Mouse (Mus musculus): ENCODE measurements around the gene Dctn1.

Dctn1 gene

DNA sequence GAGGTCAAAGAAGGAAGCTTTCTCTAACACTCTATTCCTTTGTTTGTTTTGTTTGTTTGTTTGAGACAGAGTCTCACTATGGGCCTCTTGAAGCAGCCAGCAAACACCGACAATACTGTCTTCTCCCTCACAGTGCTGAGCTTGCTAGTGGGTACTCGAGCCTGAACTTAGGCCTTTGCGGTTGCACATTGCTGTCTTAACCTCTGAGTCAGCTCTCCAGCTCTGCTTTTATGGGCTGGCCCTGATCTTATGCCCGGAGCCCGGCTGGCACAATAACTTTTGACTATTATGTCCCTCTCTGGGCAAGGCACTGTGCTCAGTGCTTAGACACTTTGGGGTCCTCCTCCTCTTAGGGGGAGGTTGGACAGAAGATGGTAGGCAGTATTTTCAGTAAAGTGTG is 4.2 kb downstream of the Dctn1 start:
- DNase-seq (ENCODE audit: low spot score), result no peak

DNA sequence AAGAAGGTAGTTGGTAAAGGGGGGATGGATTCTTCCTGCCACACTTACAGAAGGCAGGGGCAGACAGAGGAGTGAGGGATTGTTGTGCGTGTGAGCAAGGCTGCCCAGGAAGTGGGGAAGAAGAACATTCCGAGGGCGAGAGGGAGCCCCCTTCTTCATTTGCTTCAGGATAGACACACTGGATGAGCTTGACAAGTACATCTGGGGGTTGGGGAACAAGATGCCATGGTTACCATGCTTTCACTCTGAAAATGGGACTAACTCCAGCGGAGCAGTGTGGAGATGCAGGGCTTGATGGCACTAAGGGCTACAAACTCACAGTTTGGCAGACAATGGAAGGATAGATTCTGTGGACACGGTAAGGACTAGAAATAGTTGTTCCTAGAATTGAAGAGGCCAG is 5.3 kb downstream of the Dctn1 start:
- no peak for DNase-seq (ENCODE audit: low spot score)

DNA sequence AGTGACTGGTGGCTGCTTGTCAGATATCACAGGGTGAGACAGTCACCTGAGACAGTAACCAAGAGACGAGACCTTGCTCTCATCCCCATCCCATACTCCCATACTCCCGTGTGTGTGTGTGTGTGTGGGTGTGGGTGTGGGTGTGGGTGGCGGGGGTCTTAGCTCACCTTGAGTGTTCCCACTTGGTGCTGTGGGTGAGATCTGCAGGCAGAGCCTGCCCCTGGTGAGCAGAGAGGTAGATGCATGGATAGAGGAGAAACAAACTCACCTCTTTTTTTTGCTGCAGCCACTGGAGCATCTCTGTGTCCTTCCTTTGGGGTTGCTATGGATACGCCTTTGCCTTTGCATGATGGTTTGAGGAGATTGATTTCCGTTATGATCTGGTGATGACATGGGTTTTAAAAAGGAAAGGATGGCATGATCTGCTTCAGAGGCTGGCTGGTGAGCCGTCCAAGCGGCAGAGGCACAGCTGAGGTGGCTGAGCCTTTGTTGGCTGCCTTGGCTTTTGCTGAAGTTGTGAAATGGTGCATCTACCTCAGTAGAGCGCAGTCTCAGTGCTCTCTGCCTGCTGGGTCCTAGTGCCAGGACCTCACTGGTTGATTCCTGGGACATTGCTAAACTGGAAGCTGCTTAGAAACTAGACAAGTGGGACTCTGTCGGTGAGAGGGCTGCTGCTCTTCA is 6.7 kb downstream of the Dctn1 start:
- DNase-seq (ENCODE audit: low spot score), result no peak

DNA sequence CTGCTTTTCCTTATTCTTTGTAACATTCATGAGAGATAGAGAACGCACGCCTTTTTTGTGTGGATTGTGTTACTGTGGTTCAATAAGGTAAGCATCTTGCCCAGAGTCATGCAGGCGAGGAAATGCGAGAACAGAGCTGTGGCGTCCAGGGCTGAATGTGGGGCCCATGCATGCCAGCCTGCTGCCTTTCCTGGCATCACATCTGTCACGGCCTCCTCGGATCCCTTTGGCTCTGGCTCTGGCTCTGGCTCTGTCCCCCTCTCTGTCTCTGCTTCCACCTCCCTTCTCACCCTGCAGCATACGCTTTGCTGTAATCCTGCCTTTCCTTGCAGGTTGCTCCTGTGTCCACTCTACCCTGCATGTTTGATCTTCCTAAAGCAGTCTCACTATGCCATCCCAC is 10.3 kb downstream of the Dctn1 start:
- no peak for DNase-seq (ENCODE audit: low spot score)

- DNase-seq (ENCODE audit: low spot score), result no peak
Observed at GRCm38 (mm10) chr6:83179390-83180117, 13.8 kb downstream of the Dctn1 start.

DNA sequence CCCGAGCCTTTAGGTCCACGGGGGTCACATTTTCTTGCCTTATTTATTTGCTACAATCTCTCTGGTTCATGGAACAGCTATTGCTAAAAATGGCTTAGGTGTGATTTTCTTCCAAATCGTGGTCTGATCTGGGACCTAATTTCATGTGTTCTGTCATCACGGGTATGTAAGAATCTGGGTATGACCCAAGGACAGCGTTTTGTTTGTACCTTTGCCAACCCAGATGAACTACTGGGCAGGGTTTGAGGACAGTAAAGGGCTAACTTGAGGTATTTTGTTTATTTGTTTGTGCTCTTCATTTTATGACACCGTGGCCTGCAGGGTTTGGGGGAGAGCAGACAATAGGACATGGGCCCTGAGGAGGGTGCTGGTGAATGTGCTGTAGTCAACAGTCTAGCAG is 14.9 kb downstream of the Dctn1 start:
- no peak for DNase-seq (ENCODE audit: low spot score)

DNA sequence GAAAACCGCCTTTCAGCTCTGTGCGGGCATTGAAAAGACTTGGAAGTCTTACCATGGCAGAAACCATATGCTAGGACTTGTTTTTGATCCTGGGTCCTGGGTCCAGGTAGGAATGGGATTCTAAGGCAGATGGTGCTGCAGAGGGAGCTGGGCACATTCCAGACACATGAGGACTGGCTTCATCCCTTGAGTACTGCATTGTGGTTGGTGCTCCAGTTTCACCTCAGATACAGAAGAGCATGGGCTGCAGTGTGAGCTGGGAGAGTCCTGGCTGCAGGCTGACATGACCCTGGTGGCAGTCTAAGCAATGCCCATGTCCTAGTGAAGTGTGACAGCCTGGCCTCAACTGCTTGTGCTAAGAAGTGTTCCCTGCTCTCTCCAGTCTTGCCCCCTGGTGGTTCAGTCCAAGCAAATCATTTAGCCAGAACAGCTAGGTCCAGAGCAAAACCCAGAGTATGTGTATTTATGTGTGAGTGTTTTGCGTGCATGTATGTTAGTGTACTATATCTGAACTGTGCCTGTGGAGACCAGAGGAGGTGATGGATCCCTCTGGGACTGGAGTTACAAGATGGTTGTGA is 19.2 kb downstream of the Dctn1 start:
- no peak for DNase-seq (ENCODE audit: low spot score)

DNA sequence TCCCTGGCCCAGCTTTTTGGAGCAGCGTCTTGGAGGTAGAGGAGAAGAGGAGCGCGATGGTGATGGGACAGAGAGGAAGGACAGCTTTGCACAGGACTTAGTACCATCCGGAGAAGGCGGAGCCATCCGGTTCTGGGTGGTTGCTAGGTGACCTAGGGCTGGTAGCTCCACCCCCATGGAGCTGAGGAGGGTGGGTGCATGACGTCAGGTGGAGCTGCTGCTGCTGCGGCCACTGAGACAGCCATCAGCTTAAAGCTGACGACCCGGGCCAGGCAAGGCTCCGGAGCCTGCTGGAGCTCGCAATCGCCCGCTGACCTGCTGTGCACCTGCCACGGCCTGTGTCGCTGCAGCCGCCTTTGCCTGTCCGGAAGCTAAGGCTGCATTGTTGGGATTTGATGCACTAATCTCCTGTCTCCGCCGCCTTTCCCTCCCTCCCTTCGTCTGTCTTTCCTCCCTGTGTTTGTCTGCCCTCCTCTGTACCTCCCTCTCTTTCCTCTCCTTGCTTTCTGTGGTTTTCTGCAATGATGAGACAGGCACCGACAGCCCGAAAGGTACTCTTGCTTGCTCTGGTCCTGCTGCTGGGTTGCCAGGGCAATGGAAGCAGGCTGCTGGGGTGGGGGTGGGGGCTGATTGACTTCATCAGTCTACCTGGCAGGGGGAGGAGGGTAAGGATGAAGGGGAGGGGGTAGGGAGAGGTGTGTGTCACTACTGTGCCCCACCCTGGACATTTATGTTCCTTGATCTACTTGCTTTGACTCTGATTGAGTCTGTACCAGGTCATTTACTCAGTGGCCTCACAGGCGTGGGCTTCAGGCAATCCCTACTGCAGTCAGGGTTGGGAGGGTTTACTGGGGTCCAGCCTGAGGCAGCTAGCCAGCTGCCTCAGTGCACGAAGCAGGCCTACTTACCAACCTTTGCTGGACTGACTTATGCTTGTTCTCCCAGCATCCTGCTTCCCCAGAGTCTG is 20.5 kb downstream of the Dctn1 start:
- no peak for DNase-seq (ENCODE audit: low spot score)

DNA sequence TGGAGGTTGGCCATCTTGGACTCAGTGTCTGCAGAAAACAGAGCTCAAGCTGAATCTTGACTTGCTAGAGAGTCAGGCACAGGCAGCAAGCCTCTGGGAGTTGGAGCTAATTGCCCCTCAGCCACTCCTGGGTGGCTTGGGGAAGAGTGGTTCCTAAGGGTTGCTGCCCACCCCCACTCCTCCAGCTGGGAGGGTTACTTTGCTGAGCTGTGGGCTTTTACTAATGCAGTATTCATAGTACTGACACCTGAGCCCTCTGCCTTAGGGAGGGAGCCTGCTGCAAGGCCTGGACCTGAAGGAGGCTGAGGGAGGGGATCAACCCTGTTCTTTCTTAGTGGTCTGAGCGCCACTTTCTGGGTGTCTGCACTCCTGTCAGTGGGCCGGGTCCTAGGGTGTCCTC is 21.2 kb downstream of the Dctn1 start:
- no peak for DNase-seq (ENCODE audit: low spot score)

DNA sequence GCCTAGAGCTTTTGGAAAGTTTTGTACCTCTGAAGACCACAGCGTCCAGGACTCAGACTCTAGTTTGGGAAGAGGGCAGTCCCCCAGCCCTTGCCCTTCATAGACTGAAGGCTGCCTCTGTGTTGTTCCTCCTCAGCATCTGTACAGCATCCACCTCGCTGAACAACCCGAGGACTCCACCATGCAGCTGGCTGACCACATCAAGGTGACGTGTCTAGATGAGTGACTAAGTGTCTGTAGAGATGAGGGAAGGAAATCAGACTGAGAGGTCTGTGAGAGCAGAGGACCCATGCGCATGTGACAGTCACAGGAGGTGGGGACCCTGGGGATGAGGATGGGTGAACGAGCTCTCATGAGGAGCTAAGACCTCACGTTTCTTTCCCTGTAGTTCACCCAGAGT is 27.9 kb downstream of the Dctn1 start:
- DNase-seq (ENCODE audit: low spot score), result no peak

GRCm38 (mm10) chr6:83197345-83198004 is 31.8 kb downstream of the Dctn1 start:
- no peak for DNase-seq (ENCODE audit: low spot score)

GRCm38 (mm10) chr6:83203320-83203719 is 37.6 kb downstream of the Dctn1 start:
- DNase-seq (ENCODE audit: low spot score), result no peak

DNA sequence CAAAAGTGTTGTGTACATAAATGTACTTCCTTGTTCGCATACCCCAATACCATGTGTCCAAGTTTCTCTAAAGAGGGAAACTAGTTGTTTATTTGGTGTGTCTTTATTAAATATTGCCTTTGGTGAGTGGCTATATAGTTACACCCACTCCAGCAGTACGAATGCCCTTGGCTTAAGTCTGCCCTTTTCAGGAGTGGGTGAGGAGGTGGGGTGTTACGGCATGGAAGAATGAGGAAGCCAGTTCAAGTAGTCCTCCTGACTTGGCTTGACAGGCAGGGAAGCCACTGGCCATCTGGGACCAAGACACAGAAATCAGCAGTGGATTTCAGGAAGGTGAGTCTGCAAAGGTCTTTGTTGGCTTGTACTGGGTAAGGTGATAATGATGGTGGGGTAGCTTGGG is 40.1 kb downstream of the Dctn1 start:
- DNase-seq (ENCODE audit: low spot score), result no peak

DNA sequence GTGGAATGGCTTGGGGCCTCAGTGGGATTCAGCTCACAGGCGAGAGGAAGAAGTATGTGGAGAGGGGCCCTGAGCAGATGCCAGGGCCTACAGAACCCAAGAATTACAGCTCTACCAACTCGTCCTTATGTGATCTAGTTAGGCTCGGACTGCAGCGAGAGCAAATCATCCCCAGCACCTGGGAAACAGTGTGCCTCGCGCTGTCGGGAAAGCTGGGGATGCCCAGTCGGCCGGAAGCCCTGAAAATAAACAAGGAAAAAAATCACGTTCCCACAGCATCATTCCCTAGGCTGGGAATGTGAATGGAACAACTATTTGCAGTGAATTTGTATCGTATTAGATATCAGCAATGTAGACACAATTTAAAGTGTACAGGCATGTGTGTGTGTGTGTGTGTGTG is 40.6 kb downstream of the Dctn1 start:
- no peak for DNase-seq (ENCODE audit: low spot score)

- no peak for DNase-seq (ENCODE audit: low spot score)
Observed at GRCm38 (mm10) chr6:83207361-83208049, 41.8 kb downstream of the Dctn1 start.

DNA sequence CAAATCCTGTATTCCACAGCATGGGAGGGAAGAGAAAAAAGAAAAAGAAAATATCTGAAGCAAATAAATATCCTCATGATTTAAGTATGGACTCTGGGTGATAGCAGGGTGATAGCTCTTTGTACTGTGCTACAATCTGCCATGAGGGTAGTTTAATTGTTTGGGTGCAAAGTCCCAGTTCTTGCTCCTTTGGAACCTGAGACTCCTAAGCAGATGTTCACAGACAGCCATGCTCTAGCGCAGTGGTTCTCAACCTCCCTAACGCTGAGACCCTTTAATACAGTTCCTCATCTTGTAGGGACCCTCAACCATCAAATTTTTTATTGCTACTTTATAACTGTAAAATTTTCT is 42.3 kb downstream of the Dctn1 start:
- DNase-seq (ENCODE audit: low spot score), result no peak

DNA sequence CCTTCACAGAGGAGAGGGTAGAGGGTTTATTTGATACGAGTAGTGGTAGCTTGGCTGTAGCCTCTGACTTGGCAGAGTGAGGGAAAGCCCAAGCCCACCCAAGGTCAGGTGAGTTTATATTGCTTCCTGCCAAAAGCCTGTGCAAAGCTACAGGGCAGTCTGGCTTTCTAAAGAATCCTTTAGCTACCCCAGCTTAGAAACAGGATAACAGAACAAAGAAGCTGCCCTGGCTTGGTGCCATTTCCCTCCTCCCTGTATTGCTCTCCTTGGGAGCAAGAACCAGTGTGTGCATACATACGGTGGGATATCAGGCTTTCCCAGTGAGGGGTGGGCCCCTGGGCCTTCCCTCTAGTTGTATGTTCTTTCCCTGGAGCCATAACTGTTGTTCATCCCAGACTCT is 44.8 kb downstream of the Dctn1 start:
- DNase-seq (ENCODE audit: low spot score), result no peak

DNA sequence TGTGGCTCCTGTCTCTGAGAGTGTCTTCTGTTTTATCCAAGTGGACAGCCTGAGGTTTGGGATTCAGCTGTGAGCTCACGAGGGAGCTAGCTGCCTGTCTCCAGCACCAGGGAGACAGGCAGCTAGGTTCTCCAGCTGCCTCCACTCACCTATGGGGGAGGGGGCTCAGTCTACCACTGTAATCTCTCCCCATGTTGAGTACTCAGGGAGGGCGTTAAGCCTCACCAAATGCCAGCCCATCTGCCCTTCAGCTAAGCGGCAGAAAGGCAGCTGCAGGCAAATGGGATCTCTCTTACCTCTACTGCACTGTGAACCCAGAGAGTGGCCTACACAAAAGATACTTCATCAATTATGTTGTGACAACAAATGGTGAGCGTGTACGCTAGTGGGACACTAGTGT is 45.8 kb downstream of the Dctn1 start:
- DNase-seq (ENCODE audit: low spot score), result no peak

DNA sequence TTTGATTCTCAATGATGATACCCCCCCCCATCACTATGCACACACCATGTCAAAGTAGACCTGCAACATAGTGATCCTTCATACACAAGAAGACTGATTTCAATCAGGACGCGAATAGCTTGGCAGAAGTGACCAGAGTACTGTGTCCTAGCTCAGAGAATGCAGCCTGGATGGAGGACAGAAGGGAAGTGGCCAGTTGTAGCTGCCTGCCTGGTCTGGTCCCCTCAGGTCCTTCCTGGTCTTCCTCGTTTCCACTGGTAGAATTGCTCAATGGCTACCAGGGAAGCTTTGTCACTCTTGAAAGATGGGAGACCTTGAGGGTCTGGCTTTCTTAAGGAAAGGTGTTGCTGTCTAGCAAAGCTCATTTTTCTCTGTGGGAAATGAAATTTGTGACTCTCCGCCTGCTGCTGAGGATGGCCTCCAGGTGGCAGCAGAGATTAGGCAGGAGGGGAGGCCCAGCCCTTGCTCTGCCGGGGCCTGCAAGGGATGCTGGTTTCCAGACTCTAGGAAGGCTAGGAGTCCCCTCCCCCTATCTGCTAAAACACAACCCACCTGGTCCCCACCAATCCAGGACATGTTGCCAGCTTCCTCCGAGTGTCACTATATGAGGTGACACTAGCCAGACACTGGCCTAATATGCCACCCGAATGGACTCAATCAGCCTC is 49.4 kb downstream of the Dctn1 start:
- DNase-seq (ENCODE audit: low spot score), result no peak

DNA sequence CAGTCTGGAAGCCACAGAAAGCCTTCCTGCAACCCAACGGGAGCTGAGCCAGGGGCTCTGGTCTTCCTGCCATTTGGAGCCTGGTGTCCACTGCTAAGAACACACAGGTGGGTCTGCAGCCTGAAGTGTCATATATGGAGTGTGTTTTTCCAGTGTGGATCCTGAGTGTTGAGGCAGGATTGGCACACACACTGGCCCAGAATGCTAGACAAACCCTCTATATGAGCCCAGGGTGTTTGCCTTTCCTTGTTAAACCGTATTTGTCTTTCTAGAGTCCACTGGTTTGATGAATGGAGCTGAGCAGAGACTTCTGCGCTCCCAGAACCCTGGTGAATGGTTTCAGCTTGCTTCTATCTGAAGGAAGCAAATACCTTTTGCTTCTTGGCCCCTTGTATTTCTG is 54.1 kb downstream of the Dctn1 start, which contains the start of gene Slc4a5:
TSS of gene Slc4a5 (plus strand) at position 15 of the 400 bp plus-strand sequence.
- no peak for DNase-seq (ENCODE audit: low spot score)

DNA sequence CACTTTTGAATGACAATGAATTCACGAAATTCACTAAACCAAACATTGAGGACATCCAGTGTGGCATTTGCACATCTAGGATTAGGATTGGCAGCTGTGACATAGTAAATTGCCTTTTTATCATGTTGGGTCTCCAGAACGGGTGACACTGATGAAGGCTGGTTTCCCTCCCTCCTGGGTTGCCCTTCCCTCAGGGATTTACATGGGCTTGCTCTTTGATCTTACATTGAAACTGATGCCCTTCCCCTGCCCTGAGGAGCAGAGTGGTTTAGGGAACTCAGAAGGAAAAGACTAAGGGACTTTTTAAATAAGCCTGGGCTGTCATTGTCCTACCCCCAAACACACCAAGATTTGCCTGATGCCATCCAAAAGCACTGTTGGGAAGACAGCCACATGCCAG is 65.8 kb downstream of the Dctn1 start:
- no peak for DNase-seq (ENCODE audit: low spot score)

All from spleen, adult 12 weeks (tissue).